Mouse (Mus musculus) megakaryocyte, embryonic 14.5 days (primary cell): ENCODE results near the gene Sec23a. TPM values are rescaled to one million over a fixed set of nuclear protein-coding genes. Genes with fewer than 3 reads are reported as not detected.
A peak's percentile ranks its signal among the peaks of the same experiment; 100 is the strongest.

Experiments
- H3K27me3 ChIP-seq: replicated peaks from 2 replicates; pipeline ENCODE3; 2012; ENCODE audit warnings: inconsistent platforms
- H3K36me3 ChIP-seq: replicated peaks from 2 replicates; pipeline ENCODE3; 2012; ENCODE audit warnings: low read length, inconsistent platforms, mixed read lengths
- H3K4me1 ChIP-seq: 2 replicates; pipeline ENCODE4 v1.6.1; 2012; ENCODE audit warnings: inconsistent platforms
- H3K4me3 ChIP-seq: replicated peaks from 2 replicates; pipeline ENCODE3; 2012; ENCODE audit warnings: moderate library complexity, mild to moderate bottlenecking, inconsistent platforms
- H3K9me3 ChIP-seq: 2 replicates; pipeline ENCODE4 v1.6.1; 2012; ENCODE audit warnings: inconsistent platforms
- FLI1 ChIP-seq: IDR thresholded peaks from 2 replicates; pipeline ENCODE4 v1.6.1; 2012; ENCODE audit warnings: low read length, inconsistent platforms, mixed read lengths
- GATA1 ChIP-seq: IDR thresholded peaks from 3 replicates; pipeline ENCODE4 v1.6.1; 2012; ENCODE audit warnings: mixed read lengths, low read length, inconsistent platforms, borderline replicate concordance
- polyA plus RNA-seq: library from polyadenylated mRNA; stranded (reverse); fragments of >175 nt; gene quantifications from 2 replicates; pipeline ENCODE4 v1.2.3, GENCODE M21; 2012; ENCODE audit warnings: low replicate concordance; ENCODE audit not compliant: insufficient read depth

Gene Sec23a
- polyA plus RNA-seq, 1 experiment, result 1.2 TPM

DNA sequence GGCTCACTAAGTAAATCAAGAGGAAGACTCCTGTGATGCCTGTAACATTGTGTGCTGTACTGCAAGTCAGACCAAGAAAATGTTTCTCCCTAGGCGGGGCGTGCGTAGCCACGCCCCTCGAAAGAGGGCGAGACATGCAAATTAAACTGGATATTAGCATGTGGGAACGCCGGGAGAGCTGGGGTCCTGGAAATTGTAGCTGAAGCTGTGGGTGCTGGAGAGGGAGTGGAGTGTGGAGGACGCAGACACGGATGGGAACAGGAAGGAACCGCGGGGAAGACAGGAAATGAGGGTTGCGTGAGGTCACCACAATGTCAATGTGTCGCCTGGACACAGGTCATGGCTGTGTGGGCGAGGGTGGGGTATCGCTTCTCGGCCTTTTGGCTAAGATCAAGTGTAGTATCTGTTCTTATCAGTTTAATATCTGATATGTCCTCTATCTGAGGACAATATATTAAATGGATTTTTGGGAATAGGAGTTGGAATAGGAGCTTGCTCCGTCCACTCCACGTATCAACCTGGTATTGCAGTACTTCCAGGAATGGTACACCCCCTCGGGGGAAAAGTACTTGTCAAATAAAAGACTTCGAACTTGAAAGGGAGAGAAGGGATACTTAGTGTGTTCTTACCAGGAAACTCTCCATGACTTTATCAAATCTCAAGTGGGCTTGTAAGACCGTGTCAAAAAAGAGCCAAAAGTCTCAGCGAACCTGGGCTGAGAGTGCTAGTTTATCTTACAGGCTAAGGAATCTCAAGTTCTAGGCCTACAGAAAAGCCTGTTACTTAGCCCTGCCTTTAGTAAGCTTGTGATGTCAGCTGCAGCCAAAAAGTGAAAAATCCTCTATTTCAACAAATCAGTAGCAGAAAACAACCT, 28.4 kb upstream of the Sec23a start:
- TF ChIP-seq FLI1, result no peak
- no peak for TF ChIP-seq GATA1

DNA sequence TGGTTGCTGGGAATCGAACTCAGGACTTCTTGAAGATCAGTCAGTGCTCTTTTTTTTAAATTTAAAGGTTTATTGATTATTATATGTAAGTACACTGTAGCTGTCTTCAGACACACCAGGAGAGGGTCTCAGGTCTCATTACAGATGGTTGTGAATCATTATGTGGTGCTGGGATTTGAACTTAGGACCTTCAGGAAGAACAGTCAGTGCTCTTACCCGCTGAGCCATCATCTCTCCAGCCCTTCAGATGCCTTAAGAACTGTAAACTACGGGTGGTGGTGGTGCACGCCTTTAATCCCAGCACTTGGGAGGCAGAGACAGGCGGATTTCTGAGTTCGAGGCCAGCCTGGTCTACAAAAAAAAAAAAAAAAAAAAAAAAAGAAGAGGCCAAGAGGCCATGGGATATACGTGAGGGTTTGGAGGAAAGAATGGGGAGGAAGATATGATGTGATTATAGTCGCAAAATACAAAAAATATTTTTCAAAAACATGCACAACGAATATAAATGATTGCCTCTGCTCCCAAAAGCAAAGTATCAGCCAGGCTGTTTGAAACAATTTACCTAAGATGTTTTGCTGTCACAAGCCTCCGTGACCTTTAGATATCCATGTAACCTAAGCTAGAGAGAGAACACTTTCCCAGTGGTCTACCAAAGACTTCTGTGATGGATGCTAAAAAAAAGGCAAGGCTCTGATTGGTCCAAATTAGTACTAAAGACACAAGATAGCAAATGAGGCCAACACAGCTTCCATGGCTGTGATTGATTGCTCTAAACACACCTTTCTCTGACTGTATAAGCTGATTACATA, 27.5 kb upstream of the Sec23a start:
- no peaks in the 10 kb centered on the region for H3K9me3 ChIP-seq
- TF ChIP-seq GATA1 (no peak), FLI1 (no peak)
- no peaks in the 10 kb centered on the region for H3K27me3 ChIP-seq
- H3K4me3 ChIP-seq, result peak overlapping the region; percentile 90
- peaks cover 35% of the 10 kb centered on the region for H3K36me3 ChIP-seq
- peaks cover 28% of the 10 kb centered on the region for H3K4me1 ChIP-seq

More for the DNA sequence above, 28.4 kb upstream of the Sec23a start:
- no peaks in the 10 kb centered on the region for H3K9me3 ChIP-seq
- no peaks in the 10 kb centered on the region for H3K27me3 ChIP-seq
- peaks cover 36% of the 10 kb centered on the region for H3K4me1 ChIP-seq
- peaks cover 44% of the 10 kb centered on the region for H3K36me3 ChIP-seq
- H3K4me3 ChIP-seq, result peak overlapping the region; percentile 90

DNA sequence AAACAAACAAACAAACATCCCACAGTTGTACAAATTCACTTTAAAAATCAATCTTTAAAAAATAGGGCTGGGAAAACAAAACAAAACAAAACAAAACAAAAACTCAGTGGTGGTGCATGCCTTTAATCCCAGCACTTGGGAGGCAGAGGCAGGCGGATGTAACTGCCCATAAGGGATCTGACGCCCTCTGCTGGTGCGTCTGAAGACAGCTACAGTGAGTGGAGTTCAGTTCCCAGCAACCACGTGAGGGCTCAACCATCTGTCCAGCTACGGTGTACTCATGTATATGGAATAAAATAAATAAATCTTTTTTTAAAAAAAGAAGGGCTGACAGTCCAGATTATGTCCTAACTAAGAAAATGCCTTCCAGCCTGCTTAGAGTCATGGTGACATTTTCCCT, 20.3 kb upstream of the Sec23a start:
- Histone ChIP-seq H3K27me3 (no peaks in the 10 kb centered on the region), H3K9me3 (no peaks in the 10 kb centered on the region), H3K4me3 (no peak overlapping the region), H3K36me3 (peaks cover 19% of the 10 kb centered on the region), H3K4me1 (peaks cover 7% of the 10 kb centered on the region)
- TF ChIP-seq FLI1, result no peak
- TF ChIP-seq GATA1, result no peak

DNA sequence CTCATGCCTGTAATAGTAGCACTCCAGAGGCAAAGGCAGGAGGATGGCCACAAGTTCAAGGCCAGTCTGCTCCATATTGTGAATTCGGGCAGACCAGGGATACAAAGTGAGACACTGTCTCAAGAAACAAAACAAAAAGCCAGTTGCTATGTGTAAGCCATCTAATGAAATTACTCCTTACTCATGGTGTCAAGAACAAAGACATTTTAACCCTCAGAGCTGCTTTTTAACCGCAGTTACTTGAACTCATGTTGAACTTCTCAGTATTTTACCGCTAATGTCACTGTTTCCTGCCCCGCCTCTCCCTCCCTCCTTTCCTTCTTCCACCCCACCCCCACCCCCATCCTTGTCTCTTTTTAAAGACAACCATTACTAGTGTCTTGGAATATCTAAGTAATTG, 9.5 kb upstream of the Sec23a start:
- H3K4me1 ChIP-seq, result peaks cover 8% of the 10 kb centered on the region; the same call in 1 of the 2 replicates
- no peaks in the 10 kb centered on the region for H3K27me3 ChIP-seq
- no peaks in the 10 kb centered on the region for H3K9me3 ChIP-seq
- peak overlapping the region; percentile 50 for H3K4me3 ChIP-seq
- no peak for TF ChIP-seq GATA1
- no peak for TF ChIP-seq FLI1
- H3K36me3 ChIP-seq, result peaks cover 82% of the 10 kb centered on the region

DNA sequence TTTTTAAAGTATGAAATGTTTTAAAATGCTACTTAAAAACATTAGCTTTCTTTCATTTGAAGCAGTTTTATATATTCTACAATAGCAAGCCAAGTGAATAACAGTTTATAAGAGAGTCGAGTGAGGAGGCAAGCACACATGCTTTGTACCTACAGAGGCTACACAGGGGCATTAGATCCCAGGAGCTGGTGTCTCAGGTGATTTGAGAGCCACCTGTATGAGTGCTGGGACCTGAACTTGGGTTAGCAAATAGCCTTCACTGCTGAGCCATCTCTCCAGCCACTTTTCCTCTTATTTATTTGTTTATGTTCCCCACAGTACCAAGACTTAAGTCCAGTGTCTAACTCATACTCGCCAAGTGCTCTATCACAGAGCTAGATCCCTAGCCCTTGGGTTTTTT, 8.1 kb upstream of the Sec23a start:
- TF ChIP-seq GATA1, result no peak
- TF ChIP-seq FLI1, result no peak
- Histone ChIP-seq H3K4me3 (no peak overlapping the region), H3K9me3 (no peaks in the 10 kb centered on the region), H3K27me3 (no peaks in the 10 kb centered on the region), H3K4me1 (peaks cover 10% of the 10 kb centered on the region; the same call in 1 of the 2 replicates), H3K36me3 (peaks cover 78% of the 10 kb centered on the region)

DNA sequence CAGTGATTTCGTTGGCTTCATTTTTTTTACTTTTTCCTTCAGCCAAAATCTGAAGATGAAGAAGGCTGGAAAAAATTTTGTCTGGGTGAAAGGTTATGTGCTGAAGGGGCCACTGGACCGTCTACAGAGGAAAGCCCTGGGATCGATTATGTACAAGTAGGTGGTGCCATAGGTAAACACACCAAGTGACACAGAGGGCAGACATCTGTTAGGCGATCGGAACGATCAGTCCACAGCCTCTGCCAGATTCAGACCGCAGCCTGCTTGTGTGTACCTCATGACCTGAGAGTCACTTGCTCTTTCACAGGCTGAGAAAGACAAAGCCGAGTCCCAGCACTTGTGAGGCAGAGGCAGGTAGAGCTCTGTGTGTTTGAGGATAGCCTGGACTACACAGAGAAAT, 6.2 kb upstream of the Sec23a start:
- Histone ChIP-seq H3K4me3 (no peak overlapping the region), H3K4me1 (peaks cover 16% of the 10 kb centered on the region; the same call in 1 of the 2 replicates), H3K9me3 (no peaks in the 10 kb centered on the region), H3K27me3 (no peaks in the 10 kb centered on the region), H3K36me3 (peaks cover 66% of the 10 kb centered on the region)
- TF ChIP-seq FLI1 (no peak), GATA1 (no peak)

DNA sequence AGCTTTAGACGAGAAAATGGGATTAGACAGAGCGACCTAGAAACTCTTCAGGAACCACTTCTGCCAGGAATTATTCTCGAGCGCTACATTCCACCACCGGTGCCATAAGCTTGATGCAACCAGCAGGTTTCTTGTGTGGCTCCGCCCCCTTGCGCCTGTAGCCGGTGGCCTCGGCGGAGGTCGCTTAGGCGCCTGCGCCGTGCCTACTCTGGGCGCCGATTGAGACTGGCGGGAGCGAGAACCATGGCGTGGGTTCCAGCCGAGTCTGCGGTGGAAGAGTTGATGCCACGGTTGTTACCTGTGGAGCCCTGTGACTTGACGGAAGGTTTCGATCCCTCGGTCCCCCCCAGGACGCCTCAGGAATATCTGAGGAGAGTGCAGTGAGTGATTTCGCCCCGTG, 1.4 kb upstream of the Sec23a start, which contains the start of gene Gemin2:
TSS of gene Gemin2 (plus strand) at position 160 of the 400 bp plus-strand sequence.
- Histone ChIP-seq H3K27me3 (no peaks in the 10 kb centered on the region), H3K4me3 (peak within 1 kb of the TSS; percentile 100), H3K9me3 (no peaks in the 10 kb centered on the region), H3K4me1 (peaks cover 32% of the 10 kb centered on the region), H3K36me3 (peaks cover 43% of the 10 kb centered on the region)
- TF ChIP-seq GATA1 (no peak), FLI1 (no peak)

DNA sequence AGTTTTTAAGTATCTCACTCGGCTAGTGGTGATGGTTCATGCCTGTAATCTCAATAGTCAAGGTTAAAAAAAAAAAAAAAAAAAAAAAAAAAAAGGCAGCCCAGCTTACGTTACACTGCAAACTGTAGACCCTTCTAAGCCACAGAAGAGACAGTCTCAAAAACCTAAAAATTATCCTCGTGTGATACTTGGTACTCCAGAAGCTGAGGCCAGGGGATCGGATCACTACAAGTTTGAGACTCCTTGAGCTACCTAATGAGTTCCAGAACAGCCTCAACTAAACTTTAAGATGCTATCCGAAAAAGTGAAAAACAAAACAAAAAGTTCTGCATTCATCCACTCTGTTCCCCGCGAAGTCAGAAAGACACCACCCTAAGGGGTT, 884 bp upstream of the Sec23a start:
- peaks cover 32% of the 10 kb centered on the region for H3K4me1 ChIP-seq

DNA sequence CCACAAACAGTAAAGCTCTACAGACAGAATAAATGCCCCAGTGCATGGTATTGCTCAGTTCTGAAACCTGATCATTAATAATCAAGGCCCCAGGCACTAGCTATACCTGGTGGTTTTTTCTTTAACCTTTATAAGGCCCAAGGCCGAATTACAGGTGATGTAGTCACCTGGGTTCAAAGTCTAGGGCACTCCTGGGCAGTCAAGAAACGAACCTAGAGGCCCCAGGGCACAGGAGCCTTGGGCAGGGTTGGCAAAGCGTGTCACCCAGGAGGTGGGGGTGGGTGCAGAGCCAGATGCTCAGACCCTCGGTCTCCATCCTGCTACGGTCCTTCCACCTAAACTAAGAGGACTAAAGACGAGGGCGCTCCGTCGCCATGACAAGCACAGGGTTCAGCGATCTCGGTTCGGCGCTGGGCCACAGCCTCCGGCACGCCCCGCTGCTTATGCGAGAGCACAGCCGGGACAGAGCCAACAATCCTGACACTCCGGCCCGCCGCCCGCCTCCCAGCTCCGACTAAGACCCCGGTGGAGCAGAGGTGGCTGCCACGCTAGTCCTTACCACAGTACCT, 458 bp downstream of the Sec23a start:
- peak overlapping the region; percentile 100 for H3K4me3 ChIP-seq
- H3K4me1 ChIP-seq, result peaks cover 32% of the 10 kb centered on the region
- TF ChIP-seq FLI1 (no peak), GATA1 (no peak)
- H3K9me3 ChIP-seq, result no peaks in the 10 kb centered on the region
- peaks cover 36% of the 10 kb centered on the region for H3K36me3 ChIP-seq
- H3K27me3 ChIP-seq, result no peaks in the 10 kb centered on the region

More for the DNA sequence above, 884 bp upstream of the Sec23a start:
- no peak for TF ChIP-seq GATA1
- TF ChIP-seq FLI1, result no peak
- H3K9me3 ChIP-seq, result no peaks in the 10 kb centered on the region
- H3K36me3 ChIP-seq, result peaks cover 40% of the 10 kb centered on the region
- H3K27me3 ChIP-seq, result no peaks in the 10 kb centered on the region
- peak overlapping the region; percentile 100 for H3K4me3 ChIP-seq

DNA sequence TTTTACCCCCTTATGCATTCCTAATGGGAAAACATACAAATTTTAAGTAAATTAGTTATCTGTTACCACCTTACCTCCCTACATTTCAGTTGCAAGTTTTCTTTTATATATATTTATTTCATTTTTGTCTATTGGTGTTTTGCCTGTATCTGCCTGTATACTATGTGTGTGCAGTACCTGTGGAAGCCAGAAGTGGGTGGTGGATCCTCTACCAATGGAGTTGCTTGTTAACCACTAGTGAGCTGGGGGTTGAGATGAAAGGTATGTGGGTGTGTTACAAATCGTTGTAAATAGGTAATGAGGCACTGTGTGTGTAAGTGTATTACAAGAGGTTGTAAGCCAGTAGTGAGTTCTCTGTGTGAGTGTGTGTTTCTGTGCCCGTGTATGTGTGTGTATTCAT, 1.3 kb downstream of the Sec23a start:
- Histone ChIP-seq H3K4me1 (peaks cover 32% of the 10 kb centered on the region), H3K27me3 (no peaks in the 10 kb centered on the region), H3K4me3 (peak overlapping the region; percentile 71), H3K9me3 (no peaks in the 10 kb centered on the region), H3K36me3 (peaks cover 39% of the 10 kb centered on the region)
- TF ChIP-seq FLI1 (no peak), GATA1 (no peak)
